Mouse (Mus musculus) urinary bladder, postnatal 14 days (tissue): ENCODE results near the gene Myh11.

Experiments
- DNase-seq: peaks from one replicate; pipeline ENCODE4 v3.0.0; 2021; ENCODE audit warnings: low spot score

The Myh11 gene

DNA sequence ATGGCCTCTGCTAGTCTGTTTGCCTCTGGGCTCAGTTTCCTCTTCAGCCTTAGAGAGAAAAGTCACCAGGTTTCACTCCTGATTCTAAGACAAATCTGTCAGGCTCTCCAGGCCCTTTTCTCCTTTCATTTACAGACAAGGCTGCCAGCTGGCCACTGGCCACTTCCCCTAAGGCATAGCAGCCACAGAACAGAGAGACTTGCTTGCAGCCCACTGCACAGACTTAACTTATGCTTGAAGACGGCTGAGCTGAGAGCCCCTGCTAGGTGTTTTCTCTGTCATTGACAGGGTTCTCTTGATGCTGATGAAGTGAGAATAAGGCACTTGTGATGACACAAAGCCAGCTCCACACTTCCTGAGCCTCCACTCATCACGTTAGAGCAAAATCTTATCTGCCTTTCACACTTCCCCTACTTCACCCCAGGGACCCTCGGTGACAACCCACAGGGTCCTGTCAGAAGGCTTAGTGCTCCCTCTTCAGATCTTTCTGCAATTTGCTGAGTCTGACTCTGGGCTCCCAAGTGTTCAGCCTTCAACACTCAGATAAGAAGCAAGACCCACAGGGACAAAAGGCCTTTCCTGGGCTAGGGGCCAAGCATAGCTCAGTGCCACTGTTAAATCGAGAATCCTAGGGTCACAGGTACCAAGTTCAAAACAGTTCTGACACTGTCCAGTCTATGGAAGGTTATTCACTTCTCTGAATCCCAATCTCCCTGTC lies 25.8 kb downstream of the Myh11 start:
- DNase-seq, result no peak

GRCm38 (mm10) chr16:14264504-14264903 lies 26.7 kb downstream of the Myh11 start:
- DNase-seq, result no peak

DNA sequence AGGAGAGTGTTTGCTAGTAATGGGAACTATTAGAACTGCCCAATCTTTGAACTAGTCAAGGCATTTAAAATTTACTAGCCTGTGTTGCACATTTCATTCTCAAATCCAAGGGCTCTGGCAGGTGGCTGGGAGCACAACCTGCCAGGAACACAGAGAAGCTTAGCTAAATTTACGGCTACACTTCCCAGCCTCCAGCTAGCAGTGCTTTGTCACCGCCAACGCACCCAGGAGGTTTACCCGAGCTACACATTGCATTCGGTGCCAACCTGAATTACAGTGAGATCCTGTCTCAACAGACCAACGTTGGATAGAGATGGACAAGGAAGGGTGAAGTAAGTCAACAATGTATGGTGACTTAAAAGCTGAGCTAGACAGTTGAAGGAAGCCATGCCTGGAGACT lies 27.9 kb downstream of the Myh11 start:
- DNase-seq, result no peak

GRCm38 (mm10) chr16:14262410-14262809 lies 28.8 kb downstream of the Myh11 start:
- no peak for DNase-seq

- peak; percentile 30 for DNase-seq
These were observed 32.3 kb downstream of the Myh11 start for GRCm38 (mm10) chr16:14258856-14259255.

GRCm38 (mm10) chr16:14253586-14253985 lies 37.6 kb downstream of the Myh11 start:
- DNase-seq, result no peak

DNA sequence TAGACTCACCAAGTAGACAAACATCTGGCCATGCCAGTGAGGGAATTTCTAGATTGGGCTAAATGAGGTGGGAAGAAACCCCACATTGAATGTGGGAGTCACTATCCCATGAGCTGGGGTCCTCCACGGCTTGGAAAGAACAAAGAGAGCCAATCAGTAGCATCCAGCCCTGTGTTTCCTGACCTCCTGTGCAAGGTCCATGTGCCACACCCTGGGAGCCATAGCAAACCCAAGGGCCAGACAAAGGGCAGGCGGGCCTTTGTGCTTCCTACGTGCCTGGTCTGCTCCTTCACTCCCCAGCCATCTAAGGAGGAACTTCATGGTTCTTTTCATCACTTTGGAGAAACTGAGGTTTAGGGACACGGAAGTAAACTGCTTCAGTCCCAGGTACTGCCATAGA lies 38.3 kb downstream of the Myh11 start:
- DNase-seq, result no peak

DNA sequence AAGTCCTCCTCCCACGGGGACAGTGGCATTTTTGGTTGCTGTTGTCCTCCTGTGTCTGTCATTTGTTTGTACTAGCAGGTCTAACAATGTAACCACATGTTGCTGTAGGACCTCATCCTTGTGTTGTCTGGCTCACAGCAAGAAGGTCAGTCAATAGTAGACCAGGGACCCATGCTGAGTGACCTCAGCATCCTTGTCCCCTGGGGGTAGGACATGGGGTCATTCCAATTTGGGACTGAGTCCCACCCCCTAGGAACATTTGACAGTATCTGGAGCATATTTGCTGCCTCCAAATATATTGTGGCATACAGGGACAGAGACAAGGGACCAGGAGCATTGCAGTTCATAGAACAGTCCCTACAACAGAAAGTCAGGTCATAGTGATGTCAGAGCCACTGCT lies 41.3 kb downstream of the Myh11 start:
- no peak for DNase-seq

DNA sequence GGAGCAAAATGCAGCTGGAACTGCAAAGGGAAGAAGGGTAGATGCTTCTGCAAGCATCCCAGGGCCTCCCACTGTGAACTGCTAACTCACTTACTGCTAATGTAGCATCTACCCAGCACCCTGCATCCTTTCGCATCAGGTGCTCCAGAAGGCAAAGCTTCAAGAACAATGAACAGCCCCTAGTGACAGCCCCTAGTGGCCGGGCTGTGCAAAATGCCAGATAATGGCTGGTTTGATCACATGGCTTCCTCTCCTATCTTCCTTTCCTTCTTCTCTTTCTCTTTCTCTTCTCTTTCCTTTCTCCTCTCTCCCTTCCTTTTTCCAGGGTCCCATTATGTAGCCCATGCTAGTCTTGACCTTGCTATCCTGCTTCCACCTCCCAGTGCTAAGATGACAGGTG lies 48.6 kb downstream of the Myh11 start:
- DNase-seq, result no peak

DNA sequence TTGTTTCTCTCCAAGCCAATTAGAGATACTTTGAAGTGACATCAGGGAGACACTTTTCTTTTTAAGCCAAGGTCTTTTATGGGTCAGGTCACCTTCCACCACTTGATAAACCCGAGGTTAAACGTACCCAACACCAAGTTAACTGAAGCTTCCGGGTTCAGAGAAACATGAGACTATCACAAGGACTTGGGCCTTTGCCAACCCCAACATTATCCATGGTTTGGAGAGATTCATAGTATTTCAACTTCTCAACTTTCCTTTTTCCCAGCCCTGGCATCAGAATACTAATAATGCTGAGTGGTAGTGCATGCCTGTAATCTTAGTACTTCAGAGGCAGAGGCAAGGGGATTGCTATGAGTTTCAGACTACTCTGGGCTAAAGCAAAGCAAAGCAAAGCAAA lies 49.1 kb downstream of the Myh11 start:
- no peak for DNase-seq

GRCm38 (mm10) chr16:14237100-14237723 lies 54.0 kb downstream of the Myh11 start:
- peak; percentile 77 for DNase-seq

- no peak for DNase-seq
These were observed 76.0 kb downstream of the Myh11 start for GRCm38 (mm10) chr16:14215156-14215555.

DNA sequence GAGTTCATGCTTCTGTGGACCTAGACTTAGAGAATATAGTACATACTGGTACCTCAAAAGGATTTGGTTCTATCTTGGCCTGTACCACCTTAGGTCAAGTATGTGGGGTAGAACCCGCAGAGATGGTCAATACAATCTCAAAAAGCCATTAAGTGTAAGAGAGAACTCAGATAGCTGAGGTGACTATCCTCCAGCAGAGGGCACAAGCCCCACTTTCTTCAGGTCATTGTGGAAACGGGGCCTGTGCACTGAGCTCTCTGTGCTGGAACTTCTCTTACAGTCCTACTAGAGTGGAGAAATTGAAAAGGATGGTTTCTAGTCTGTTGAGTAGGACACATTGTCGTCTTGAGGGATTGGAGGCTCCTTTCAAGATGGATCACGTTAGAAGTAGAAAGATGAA lies 92.4 kb downstream of the Myh11 start:
- DNase-seq, result no peak

GRCm38 (mm10) chr16:14195427-14195826 lies 95.7 kb downstream of the Myh11 start:
- peak; percentile 63 for DNase-seq

DNA sequence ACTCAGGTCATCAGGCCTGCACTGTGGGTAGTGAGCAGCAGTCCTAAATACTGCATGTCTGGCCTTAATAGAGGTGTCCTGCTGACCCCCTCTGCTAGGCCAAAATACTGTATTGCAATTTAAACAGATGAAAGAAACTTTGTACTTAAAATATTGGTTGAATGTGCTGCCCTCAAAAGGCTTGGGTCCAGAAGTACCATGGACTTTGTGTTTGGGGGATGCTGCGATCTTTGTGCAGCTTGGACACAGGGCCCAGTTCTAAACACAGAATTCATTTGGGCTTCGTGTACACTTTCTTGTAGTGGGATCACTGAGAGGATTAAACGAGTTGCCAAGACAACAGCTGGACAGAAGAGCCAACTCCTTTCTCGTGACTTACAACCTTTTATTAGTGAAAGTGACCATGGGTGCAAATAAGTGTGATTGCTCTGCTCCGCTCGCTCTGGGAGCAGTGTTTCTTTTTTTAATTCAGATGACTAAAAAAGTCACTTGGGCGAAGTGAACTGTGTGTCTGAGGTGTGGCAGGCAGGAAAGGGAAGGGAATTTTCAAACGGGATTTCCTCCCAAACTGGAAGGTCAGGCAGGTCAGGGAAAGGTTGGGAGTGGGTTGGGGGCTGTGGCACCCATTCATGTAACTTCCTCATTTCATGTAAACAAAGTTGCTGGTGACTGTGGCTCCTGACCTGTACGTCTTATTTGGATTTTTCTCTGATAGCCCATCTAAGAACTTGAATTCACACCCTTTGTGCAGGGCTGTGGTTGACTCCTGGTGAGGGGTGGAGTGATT lies 96.8 kb downstream of the Myh11 start:
- no peak for DNase-seq

DNA sequence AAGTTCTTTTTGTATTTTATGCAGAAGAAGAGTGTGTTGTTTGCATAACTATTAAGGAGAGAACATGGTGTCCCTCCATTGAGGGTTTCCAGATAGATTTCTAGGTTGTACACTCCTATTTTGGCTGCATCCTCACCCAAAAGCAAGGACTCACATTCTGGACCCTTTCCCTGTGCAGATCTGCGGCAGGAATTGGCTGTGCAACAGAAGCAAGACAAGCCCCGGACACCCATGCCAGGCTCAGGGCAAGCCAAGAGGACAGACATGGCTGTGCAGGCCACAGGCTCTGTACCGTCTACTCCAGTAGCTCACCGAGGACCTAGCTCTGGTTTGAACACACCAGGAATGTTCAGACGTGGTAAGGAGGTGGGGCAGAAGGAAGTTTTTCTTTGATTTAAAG lies 105.7 kb downstream of the Myh11 start:
- no peak for DNase-seq

- DNase-seq, result no peak
These were observed 107.3 kb downstream of the Myh11 start for GRCm38 (mm10) chr16:14183856-14184255.

- no peak for DNase-seq
These were observed 108.8 kb downstream of the Myh11 start for GRCm38 (mm10) chr16:14182360-14182759.

- no peak for DNase-seq
These were observed 110.9 kb downstream of the Myh11 start for GRCm38 (mm10) chr16:14180163-14180733.

DNA sequence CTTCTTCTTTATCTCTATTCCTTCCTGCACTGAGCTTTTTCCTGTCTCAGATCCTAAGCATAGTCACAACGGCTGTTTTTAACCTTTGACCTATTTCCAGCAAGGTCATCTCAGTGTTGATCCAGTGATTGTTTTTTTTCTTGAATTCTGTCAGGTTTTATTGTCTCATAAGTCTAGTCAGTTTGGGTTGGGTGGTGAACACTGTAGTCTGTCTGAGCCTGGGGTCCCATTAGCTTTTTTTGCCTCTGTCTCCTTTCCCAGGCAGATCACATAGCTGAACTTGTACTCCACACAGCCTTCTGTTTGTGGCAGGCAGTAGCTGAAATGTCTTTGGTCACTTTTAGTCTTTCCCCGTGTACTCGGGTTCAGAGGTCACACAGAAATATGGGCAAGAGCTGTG lies 113.1 kb downstream of the Myh11 start:
- DNase-seq, result no peak

GRCm38 (mm10) chr16:14169706-14170105 lies 121.5 kb downstream of the Myh11 start:
- DNase-seq, result no peak

GRCm38 (mm10) chr16:14166490-14166889 lies 124.7 kb downstream of the Myh11 start:
- DNase-seq, result no peak

GRCm38 (mm10) chr16:14163731-14164130 lies 127.4 kb downstream of the Myh11 start:
- no peak for DNase-seq
